Mouse (Mus musculus) intestine, postnatal 0 days (tissue): ENCODE measurements around the gene Tmprss13. TPM values are rescaled to one million over a fixed set of nuclear protein-coding genes. Genes with fewer than 3 reads are reported as not detected.

ENCODE experiments used
- ATAC-seq: fragments of 200-750 bp; cut with Nextera tagmentation; 2 replicates; pipeline ENCODE4 v1.8.0; 2017; ENCODE audit warnings: mild to moderate bottlenecking, moderate TSS enrichment, moderate library complexity
- H3K27ac ChIP-seq: fragments of 300-500 bp; sonication (generic); 2 replicates; pipeline ENCODE4 v1.5.1; 2014; ENCODE audit warnings: mild to moderate bottlenecking, low read depth, low read length, moderate library complexity
- H3K27me3 ChIP-seq: fragments of 300-500 bp; sonication (generic); replicated peaks from 2 replicates; pipeline ENCODE4 v1.6.1; 2014; ENCODE audit warnings: low read length, mixed read lengths; ENCODE audit not compliant: control insufficient read depth, insufficient read depth
- H3K36me3 ChIP-seq: fragments of 300-500 bp; sonication (generic); 2 replicates; pipeline ENCODE4 v1.6.1; 2014; ENCODE audit warnings: mild to moderate bottlenecking, moderate library complexity; ENCODE audit not compliant: control insufficient read depth, insufficient read depth
- H3K4me1 ChIP-seq: fragments of 300-500 bp; sonication (generic); replicated peaks from 2 replicates; pipeline ENCODE4 v1.6.1; 2014; ENCODE audit warnings: antibody characterized with exemption, low read length, mixed read lengths; ENCODE audit not compliant: control insufficient read depth, insufficient read depth
- H3K4me2 ChIP-seq: fragments of 300-500 bp; sonication (generic); replicated peaks from 2 replicates; pipeline ENCODE4 v1.6.1; 2014; ENCODE audit warnings: low read depth, mild to moderate bottlenecking, moderate library complexity
- H3K4me3 ChIP-seq: fragments of 300-500 bp; sonication (generic); 2 replicates; pipeline ENCODE4 v1.5.1; 2014; ENCODE audit warnings: low read depth, low read length
- H3K9ac ChIP-seq: fragments of 300-500 bp; sonication (generic); 2 replicates; pipeline ENCODE4 v1.6.1; 2014; ENCODE audit warnings: mild to moderate bottlenecking, low read depth, low read length
- H3K9me3 ChIP-seq: fragments of 300-500 bp; sonication (generic); 2 replicates; pipeline ENCODE4 v1.6.1; 2016; ENCODE audit warnings: mixed run types; ENCODE audit not compliant: control insufficient read depth
- CTCF ChIP-seq: sonication (generic); IDR thresholded peaks from 2 replicates; pipeline ENCODE4 v1.5.1; 2016; ENCODE audit warnings: low read depth, mild to moderate bottlenecking, control low read depth, antibody characterized with exemption, moderate library complexity
- WGBS: fragments of 180-500 bp; shearing (Covaris S2); extraction: QIAGEN DNeasy Blood & Tissue Kit; methylation state at CpG from one replicate; pipeline ENCODE4 v1.1.7; 2014; 5-methylcytosine and 5-hydroxymethylcytosine counted together
- polyA plus RNA-seq: library from polyadenylated mRNA; unstranded; fragments of >200 nt; fragmentation: Nextera tagmentation; extraction: Ambion mirVana; gene quantifications from 2 replicates; pipeline ENCODE4 v1.2.1, GENCODE M21; 2015

Tmprss13 gene
- polyA plus RNA-seq, 1 experiment from 2014 or later: 0.04 TPM

- Histone ChIP-seq H3K27me3 (no peaks in the 10 kb centered on the region), H3K9ac (no peak overlapping the region), H3K4me3 (no peak overlapping the region), H3K27ac (no peak overlapping the region), H3K36me3 (no peaks in the 10 kb centered on the region), H3K4me2 (no peak overlapping the region), H3K4me1 (no peaks in the 10 kb centered on the region), H3K9me3 (no peaks in the 10 kb centered on the region)
- no peak for ATAC-seq
- 85% methylated on average over 12 of the region's 12 CpGs for WGBS
- TF ChIP-seq CTCF: no peak
Observed at GRCm38 (mm10) chr9:45306746-45307410, 12.0 kb upstream of the Tmprss13 start.

- Histone ChIP-seq H3K4me3 (no peak overlapping the region), H3K9ac (no peak overlapping the region), H3K27me3 (no peaks in the 10 kb centered on the region), H3K9me3 (no peaks in the 10 kb centered on the region), H3K4me2 (no peak overlapping the region), H3K4me1 (no peaks in the 10 kb centered on the region), H3K27ac (no peak overlapping the region), H3K36me3 (no peaks in the 10 kb centered on the region)
- no peak for TF ChIP-seq CTCF
- ATAC-seq: no peak
- 82% methylated on average over 5 of the region's 5 CpGs for WGBS
Observed at GRCm38 (mm10) chr9:45308521-45308920, 10.4 kb upstream of the Tmprss13 start.

- ATAC-seq: peak; percentile 78
- H3K4me2 ChIP-seq: no peak overlapping the region
- H3K9me3 ChIP-seq: no peaks in the 10 kb centered on the region
- H3K9ac ChIP-seq: no peak overlapping the region
- no peak for TF ChIP-seq CTCF
- H3K27ac ChIP-seq: no peak overlapping the region
- H3K27me3 ChIP-seq: no peaks in the 10 kb centered on the region
- H3K4me1 ChIP-seq: no peaks in the 10 kb centered on the region
- WGBS: 54% methylated on average over 6 of the region's 6 CpGs
- no peak overlapping the region for H3K4me3 ChIP-seq
- no peaks in the 10 kb centered on the region for H3K36me3 ChIP-seq
Observed at GRCm38 (mm10) chr9:45311858-45312257, 7.0 kb upstream of the Tmprss13 start.

- ATAC-seq: no peak
- Histone ChIP-seq H3K4me3 (no peak overlapping the region), H3K27me3 (no peaks in the 10 kb centered on the region), H3K9ac (no peak overlapping the region), H3K4me2 (no peak overlapping the region), H3K9me3 (no peaks in the 10 kb centered on the region), H3K27ac (no peak overlapping the region), H3K36me3 (no peaks in the 10 kb centered on the region), H3K4me1 (no peaks in the 10 kb centered on the region)
- 62% methylated on average over 3 of the region's 3 CpGs for WGBS
- no peak for TF ChIP-seq CTCF
Observed at GRCm38 (mm10) chr9:45313913-45314312, 5.0 kb upstream of the Tmprss13 start.

GRCm38 (mm10) chr9:45317635-45318034, 1.3 kb upstream of the Tmprss13 start:
- ATAC-seq: no peak
- WGBS: 63% methylated on average over 3 of the region's 3 CpGs

GRCm38 (mm10) chr9:45321465-45321864, 2.6 kb downstream of the Tmprss13 start:
- Histone ChIP-seq H3K4me3 (no peak overlapping the region), H3K9me3 (no peaks in the 10 kb centered on the region), H3K4me1 (no peaks in the 10 kb centered on the region), H3K27ac (no peak overlapping the region), H3K9ac (no peak overlapping the region), H3K27me3 (no peaks in the 10 kb centered on the region), H3K36me3 (no peaks in the 10 kb centered on the region), H3K4me2 (no peak overlapping the region)
- 80% methylated on average over 6 of the region's 6 CpGs for WGBS
- no peak for ATAC-seq
- TF ChIP-seq CTCF: no peak

More at GRCm38 (mm10) chr9:45317635-45318034, 1.3 kb upstream of the Tmprss13 start:
- Histone ChIP-seq H3K9me3 (no peaks in the 10 kb centered on the region), H3K27me3 (no peaks in the 10 kb centered on the region), H3K9ac (no peak overlapping the region), H3K27ac (no peak overlapping the region), H3K4me2 (no peak overlapping the region), H3K4me3 (no peak overlapping the region), H3K36me3 (no peaks in the 10 kb centered on the region), H3K4me1 (no peaks in the 10 kb centered on the region)
- no peak for TF ChIP-seq CTCF
